Mouse (Mus musculus) erythroblast, embryonic 14.5 days (primary cell): Measurements from ENCODE around the gene Fbxo27. TPM values are rescaled to one million over a fixed set of nuclear protein-coding genes. Genes with fewer than 3 reads are reported as not detected.
"Not testable (repeated sequence)": the region's sequence is repeated elsewhere in the genome, so short reads cannot be mapped to it uniquely, and the experiment has no call there.

ENCODE experiments used
- H3K27me3 ChIP-seq: 2 replicates; pipeline ENCODE4 v1.6.1; 2012; ENCODE audit warnings: inconsistent platforms; ENCODE audit not compliant: control insufficient read depth
- H3K36me3 ChIP-seq: 2 replicates; pipeline ENCODE4 v1.6.1; 2012; ENCODE audit warnings: mild to moderate bottlenecking, inconsistent platforms; ENCODE audit not compliant: control insufficient read depth
- H3K4me1 ChIP-seq: 2 replicates; pipeline ENCODE4 v1.6.1; 2012; ENCODE audit warnings: inconsistent platforms; ENCODE audit not compliant: control insufficient read depth
- H3K4me3 ChIP-seq: replicated peaks from 2 replicates; pipeline ENCODE3; 2012; ENCODE audit warnings: moderate library complexity, mild to moderate bottlenecking, inconsistent platforms
- H3K9me3 ChIP-seq: 2 replicates; pipeline ENCODE4 v1.6.1; 2012; ENCODE audit warnings: low read length, inconsistent platforms, mixed read lengths; ENCODE audit not compliant: control insufficient read depth
- GATA1 ChIP-seq: IDR thresholded peaks from 2 replicates; pipeline ENCODE4 v1.6.1; 2012; ENCODE audit warnings: low read length, inconsistent platforms, mixed read lengths
- TAL1 ChIP-seq: IDR thresholded peaks from 3 replicates; pipeline ENCODE4 v1.6.1; 2012; ENCODE audit warnings: low read length, inconsistent platforms, mixed read lengths
- polyA plus RNA-seq: library from polyadenylated mRNA; stranded (reverse); fragments of >175 nt; gene quantifications from 2 replicates; pipeline ENCODE4 v1.2.3, GENCODE M21; 2012

Fbxo27 gene
- polyA plus RNA-seq, 1 experiment: not detected

GRCm38 (mm10) chr7:28700269-28700668 is 7.6 kb downstream of the Fbxo27 start:
- H3K9me3 ChIP-seq: peaks cover 8% of the 10 kb centered on the region
- no peak overlapping the region for H3K4me3 ChIP-seq
- no peaks in the 10 kb centered on the region for H3K27me3 ChIP-seq
- TF ChIP-seq GATA1 (no peak), TAL1 (no peak)
- no peaks in the 10 kb centered on the region for H3K36me3 ChIP-seq
- H3K4me1 ChIP-seq: peaks cover 2% of the 10 kb centered on the region

DNA sequence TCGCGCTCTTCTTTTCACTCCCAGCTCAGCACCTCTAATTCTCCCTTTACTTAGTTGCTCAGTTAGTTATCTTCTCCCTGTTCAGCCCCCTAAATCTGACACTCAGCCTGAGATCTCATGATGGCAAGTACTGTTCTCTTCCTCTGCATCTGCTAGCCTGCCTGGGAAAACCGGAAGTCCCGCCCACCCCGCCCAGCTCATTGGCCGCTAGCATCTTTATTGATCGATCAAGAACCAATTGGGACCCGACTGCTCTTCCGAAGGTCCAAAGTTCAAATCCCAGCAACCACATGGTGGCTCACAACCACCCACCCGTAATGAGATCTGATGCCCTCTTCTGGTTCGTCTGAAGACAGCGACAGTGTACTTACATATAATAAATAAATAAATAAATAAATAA is 8.7 kb downstream of the Fbxo27 start:
- H3K4me1 ChIP-seq, H3K4me3 ChIP-seq, H3K36me3 ChIP-seq, H3K27me3 ChIP-seq, H3K9me3 ChIP-seq: not testable (repeated sequence)

DNA sequence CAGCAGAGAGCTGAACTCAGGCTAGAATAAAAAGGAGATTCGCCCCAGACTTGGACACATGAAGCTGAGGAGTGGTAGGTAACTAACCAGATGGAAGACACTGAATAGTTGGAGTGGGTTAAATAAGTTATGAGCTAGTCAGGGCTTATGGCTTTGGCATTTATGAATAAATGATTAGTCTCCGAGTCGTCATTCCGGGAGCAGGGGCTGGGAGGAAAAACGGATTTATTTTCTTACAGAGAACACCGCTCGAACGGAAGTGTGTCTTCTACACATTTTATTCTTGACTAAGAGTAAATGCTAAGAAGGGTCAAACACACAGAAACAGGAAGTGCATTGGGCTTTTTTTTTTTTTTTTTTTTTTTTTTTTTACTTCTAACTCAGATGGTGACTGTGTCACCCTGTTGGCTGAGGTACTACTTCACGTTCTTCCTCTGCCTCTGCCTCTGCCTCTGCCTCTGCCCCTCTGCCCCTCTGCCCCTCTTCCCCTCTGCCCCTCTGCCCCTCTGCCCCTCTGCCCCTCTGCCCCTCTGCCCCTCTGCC is 10.0 kb downstream of the Fbxo27 start:
- Histone ChIP-seq H3K36me3 (no peaks in the 10 kb centered on the region), H3K4me1 (no peaks in the 10 kb centered on the region), H3K9me3 (peaks cover 11% of the 10 kb centered on the region), H3K4me3 (no peak overlapping the region), H3K27me3 (no peaks in the 10 kb centered on the region)
- no peak for TF ChIP-seq TAL1
- no peak for TF ChIP-seq GATA1

- Histone ChIP-seq H3K4me3 (no peak overlapping the region), H3K36me3 (no peaks in the 10 kb centered on the region), H3K4me1 (no peaks in the 10 kb centered on the region), H3K27me3 (no peaks in the 10 kb centered on the region), H3K9me3 (peaks cover 3% of the 10 kb centered on the region)
- TF ChIP-seq GATA1 (no peak), TAL1 (no peak)
These were observed 16.8 kb downstream of the Fbxo27 start for GRCm38 (mm10) chr7:28709454-28709853.

- H3K4me1 ChIP-seq: no peaks in the 10 kb centered on the region
- no peaks in the 10 kb centered on the region for H3K36me3 ChIP-seq
- H3K4me3 ChIP-seq: no peak overlapping the region
- H3K27me3 ChIP-seq: peaks cover 2% of the 10 kb centered on the region
- TF ChIP-seq TAL1: no peak
- TF ChIP-seq GATA1: no peak
- H3K9me3 ChIP-seq: peaks cover 3% of the 10 kb centered on the region
These were observed 18.3 kb downstream of the Fbxo27 start for GRCm38 (mm10) chr7:28710962-28711361.

DNA sequence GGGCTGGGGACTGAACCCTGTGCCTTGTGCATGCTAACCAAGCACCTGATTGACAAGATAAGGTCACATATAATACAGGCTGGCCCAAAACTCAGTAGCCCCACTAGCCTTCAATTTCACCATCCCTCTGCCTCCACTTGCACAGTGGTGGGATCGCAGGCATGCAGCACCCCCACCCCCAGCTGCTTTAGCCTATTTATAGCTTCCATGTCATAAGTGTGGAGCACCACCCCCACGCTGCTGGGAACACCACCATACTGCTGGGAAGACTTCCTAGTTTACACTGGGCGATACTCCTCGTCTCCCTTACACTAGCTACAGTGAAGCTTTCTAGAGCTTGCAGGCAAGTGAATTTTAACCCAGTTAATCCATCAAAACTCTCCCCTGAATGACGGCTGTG is 22.0 kb downstream of the Fbxo27 start:
- Histone ChIP-seq H3K4me3 (no peak overlapping the region), H3K4me1 (peaks cover 3% of the 10 kb centered on the region; the same call in 1 of the 2 replicates), H3K36me3 (no peaks in the 10 kb centered on the region), H3K27me3 (peaks cover 17% of the 10 kb centered on the region), H3K9me3 (no peaks in the 10 kb centered on the region)
- TF ChIP-seq TAL1: no peak
- TF ChIP-seq GATA1: no peak

DNA sequence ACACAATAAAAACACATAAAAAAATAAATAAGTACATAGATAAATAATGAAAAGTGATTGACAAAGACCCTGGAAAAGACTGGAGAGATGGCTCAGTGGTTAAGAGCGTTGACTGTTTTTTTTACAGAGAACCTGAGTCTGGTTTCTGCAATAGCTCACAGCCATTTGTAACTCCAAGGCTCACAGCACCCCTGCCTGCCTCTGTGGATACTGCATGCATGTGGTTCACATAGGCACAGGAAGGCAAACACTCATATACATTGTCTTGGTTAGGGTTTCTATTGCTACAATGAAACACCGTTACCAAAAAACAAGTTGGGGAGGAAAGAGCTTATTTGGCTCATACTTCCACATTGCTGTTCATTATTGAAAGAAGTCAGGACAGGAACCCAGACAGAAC is 22.9 kb downstream of the Fbxo27 start:
- peaks cover 17% of the 10 kb centered on the region for H3K27me3 ChIP-seq
- H3K36me3 ChIP-seq: no peaks in the 10 kb centered on the region
- H3K9me3 ChIP-seq: no peaks in the 10 kb centered on the region
- H3K4me1 ChIP-seq: peaks cover 3% of the 10 kb centered on the region; the same call in 1 of the 2 replicates
- no peak for TF ChIP-seq TAL1
- TF ChIP-seq GATA1: no peak
- no peak overlapping the region for H3K4me3 ChIP-seq

GRCm38 (mm10) chr7:28716590-28717281 is 24.1 kb downstream of the Fbxo27 start, which contains the start of gene Fbxo17:
Gene Fbxo17, plus strand, starts transcription at chr7:28716804.
- Histone ChIP-seq H3K27me3 (peaks cover 17% of the 10 kb centered on the region), H3K36me3 (no peaks in the 10 kb centered on the region), H3K4me3 (peak within 1 kb of the TSS; percentile 22), H3K4me1 (peaks cover 3% of the 10 kb centered on the region; the same call in 1 of the 2 replicates), H3K9me3 (no peaks in the 10 kb centered on the region)
- TF ChIP-seq GATA1: no peak
- no peak for TF ChIP-seq TAL1

DNA sequence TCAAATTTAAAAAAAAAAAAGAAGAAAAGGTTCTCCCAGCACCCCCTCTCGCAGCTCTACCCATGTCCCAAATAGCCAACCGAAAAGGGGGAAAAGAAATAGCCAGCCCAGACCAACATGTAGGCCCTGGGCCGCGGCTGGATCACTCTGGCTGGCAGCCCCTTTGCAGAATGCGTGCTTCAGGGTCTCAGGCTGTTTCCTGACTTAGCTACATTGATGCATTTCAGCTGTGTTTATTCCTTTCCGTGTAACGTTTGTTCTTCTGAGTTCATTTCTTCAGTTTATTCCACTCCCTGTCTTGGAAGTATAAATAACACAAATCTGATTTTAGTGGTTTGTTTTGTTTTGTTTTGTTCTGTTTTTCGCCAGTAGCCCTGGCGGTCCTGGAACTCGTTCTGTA is 25.1 kb downstream of the Fbxo27 start:
- Histone ChIP-seq H3K9me3 (no peaks in the 10 kb centered on the region), H3K36me3 (no peaks in the 10 kb centered on the region), H3K4me1 (peaks cover 3% of the 10 kb centered on the region; the same call in 1 of the 2 replicates), H3K27me3 (peaks cover 17% of the 10 kb centered on the region), H3K4me3 (no peak overlapping the region)
- TF ChIP-seq TAL1 (no peak), GATA1 (no peak)
